34 mouse cellular contexts compared by ENCODE assay signal in genomic region chr1:190142584-190142983, GRCm38 (mm10). TPM values are rescaled to one million over a fixed set of nuclear protein-coding genes. Genes with fewer than 3 reads are reported as not detected.
DNase-seq lines count a peak whose midpoint lies in the region; ATAC-seq lines count a peak whose summit lies in the region.
"Had no signal": no experiment of that assay in that cellular context is flagged by ENCODE, and none has a peak within 500 bp of the region (broad histone marks: within the 10 kb centered on the region; RNA-seq: fewer than 3 reads in every experiment).

No protein-coding gene starts in this region.

- H3K9ac ChIP-seq in heart, embryonic 14.5 days (ENCODE audit: low read length), result 0 out of 2 replicates have a peak overlapping the region, but pooled peaks have one; percentile 8
- no peak overlapping the region for H3K9ac ChIP-seq in kidney, embryonic 14.5 days (ENCODE audit: low read depth, low read length)
- H3K9ac ChIP-seq in midbrain, embryonic 11.5 days (ENCODE audit: low read length), result no peak overlapping the region
- no peak overlapping the region for H3K9ac ChIP-seq in midbrain, embryonic 15.5 days
- H3K9ac ChIP-seq: embryonic facial prominence, embryonic 13.5 days; forebrain, embryonic 15.5 days; hindbrain, embryonic 15.5 days; intestine, embryonic 15.5 days; liver, embryonic 14.5 days; neural tube, embryonic 12.5 days had no signal

- H3K4me2 ChIP-seq in heart, embryonic 14.5 days (ENCODE audit: low read length), result no peak overlapping the region
- no peak overlapping the region for H3K4me2 ChIP-seq in kidney, embryonic 14.5 days (replicated peaks; ENCODE audit: low read depth, low read length)
- H3K4me2 ChIP-seq in midbrain, embryonic 11.5 days, result no peak overlapping the region
- no peak overlapping the region for H3K4me2 ChIP-seq in midbrain, embryonic 15.5 days
- H3K4me2 ChIP-seq: embryonic facial prominence, embryonic 13.5 days; forebrain, embryonic 15.5 days; hindbrain, embryonic 15.5 days; intestine, embryonic 15.5 days; neural tube, embryonic 12.5 days had no signal

- H3K4me3 ChIP-seq in heart, embryonic 14.5 days (ENCODE audit: control insufficient read depth in 1 of 2, insufficient read depth in 1 of 2, low read depth in 1 of 2, low read length in 2 of 2), result no peak overlapping the region
- H3K4me3 ChIP-seq in kidney, embryonic 14.5 days (ENCODE audit: low read length), result no peak overlapping the region
- no peak overlapping the region for H3K4me3 ChIP-seq in midbrain, embryonic 11.5 days (ENCODE audit: low read depth, low read length)
- no peak overlapping the region for H3K4me3 ChIP-seq in midbrain, embryonic 15.5 days
- H3K4me3 ChIP-seq: embryonic facial prominence, embryonic 13.5 days; forebrain, embryonic 10.5 days; forebrain, embryonic 15.5 days; heart, adult 2 months; hindbrain, embryonic 15.5 days; intestine, embryonic 15.5 days; myocyte; neural tube, embryonic 12.5 days had no signal

- intact Hi-C loops in heart, postnatal 25 days (cut with DNase I), result no loop called here

- no peak for ATAC-seq in heart, embryonic 14.5 days (ENCODE audit: insufficient number of reproducible peaks, insufficient read depth, low FRiP score, low read depth)
- ATAC-seq in kidney, embryonic 14.5 days (ENCODE audit: low FRiP score, low TSS enrichment), result 0 out of 2 replicates have a peak, but pooled peaks have one; percentile 53
- ATAC-seq in midbrain, embryonic 11.5 days (ENCODE audit: low FRiP score), result no peak
- no peak for ATAC-seq in midbrain, embryonic 15.5 days (replicated peaks)
- ATAC-seq: activated CD4-positive, CD25-positive, alpha-beta regulatory T cell, adult 4 months; forebrain, embryonic 15.5 days; intestine, embryonic 15.5 days had no signal

- H3K27me3 ChIP-seq in heart, embryonic 14.5 days (ENCODE audit: control insufficient read depth, insufficient read depth, low read length), result no peaks in the 10 kb centered on the region
- H3K27me3 ChIP-seq in kidney, embryonic 14.5 days (ENCODE audit: control insufficient read depth, insufficient read depth, low read length), result no peaks in the 10 kb centered on the region
- no peaks in the 10 kb centered on the region for H3K27me3 ChIP-seq in midbrain, embryonic 11.5 days (ENCODE audit: control insufficient read depth, insufficient read depth, low read length)
- H3K27me3 ChIP-seq in midbrain, embryonic 15.5 days (replicated peaks), result no peaks in the 10 kb centered on the region
- H3K27me3 ChIP-seq: embryonic facial prominence, embryonic 13.5 days; hindbrain, embryonic 15.5 days; intestine, embryonic 15.5 days; neural tube, embryonic 12.5 days had no signal

- 32% methylated on average over 4 of the region's 4 CpGs for WGBS in heart, embryonic 14.5 days
- WGBS in kidney, embryonic 14.5 days, result 14% methylated on average over 4 of the region's 4 CpGs
- whole genome bisulfite sequencing in midbrain, embryonic 11.5 days, result 40% methylated on average over 4 of the region's 4 CpGs
- WGBS in midbrain, embryonic 15.5 days, result 51% methylated on average over 4 of the region's 4 CpGs

- peaks cover 15 to 49% of the 10 kb centered on the region in 2 experiments for H3K4me1 ChIP-seq in heart, embryonic 14.5 days (ENCODE audit: control insufficient read depth in 2 of 2, insufficient read depth in 2 of 2, low read length in 2 of 2)
- H3K4me1 ChIP-seq in kidney, embryonic 14.5 days (ENCODE audit: control insufficient read depth, insufficient read depth, low read length), result peaks cover 3% of the 10 kb centered on the region; the same call in 1 of the 2 replicates
- peaks cover 24% of the 10 kb centered on the region for H3K4me1 ChIP-seq in midbrain, embryonic 11.5 days (ENCODE audit: control insufficient read depth, insufficient read depth, low read length)
- peaks cover 26% of the 10 kb centered on the region for H3K4me1 ChIP-seq in midbrain, embryonic 15.5 days
- H3K4me1 ChIP-seq: embryonic facial prominence, embryonic 13.5 days; intestine, embryonic 15.5 days had no signal

- peaks cover 71% of the 10 kb centered on the region for H3K36me3 ChIP-seq in heart, embryonic 14.5 days (ENCODE audit: control insufficient read depth, insufficient read depth, low read length)
- no peaks in the 10 kb centered on the region for H3K36me3 ChIP-seq in kidney, embryonic 14.5 days (ENCODE audit: control insufficient read depth, insufficient read depth, low read length)
- H3K36me3 ChIP-seq in midbrain, embryonic 11.5 days (ENCODE audit: control insufficient read depth, insufficient read depth, low read length), result no peaks in the 10 kb centered on the region
- H3K36me3 ChIP-seq in midbrain, embryonic 15.5 days (replicated peaks), result no peaks in the 10 kb centered on the region
- H3K36me3 ChIP-seq: embryonic facial prominence, embryonic 13.5 days; forebrain, embryonic 10.5 days; forebrain, embryonic 15.5 days; hindbrain, embryonic 15.5 days; intestine, embryonic 15.5 days had no signal

- H3K27ac ChIP-seq in heart, embryonic 14.5 days (replicated peaks in 1 of 2; ENCODE audit: control insufficient read depth in 1 of 2, insufficient read depth in 1 of 2, low read depth in 2 of 2, low read length in 2 of 2), result peak overlapping the region; percentile 65 to 94
- no peak overlapping the region for H3K27ac ChIP-seq in kidney, embryonic 14.5 days (ENCODE audit: low read depth, low read length)
- H3K27ac ChIP-seq in midbrain, embryonic 11.5 days (ENCODE audit: low read depth, low read length), result no peak overlapping the region
- H3K27ac ChIP-seq in midbrain, embryonic 15.5 days, result no peak overlapping the region
- H3K27ac ChIP-seq: embryonic facial prominence, embryonic 13.5 days; forebrain, embryonic 10.5 days; forebrain, embryonic 15.5 days; heart, adult 2 months; hindbrain, embryonic 15.5 days; intestine, embryonic 15.5 days; liver, embryonic 14.5 days; macrophage; neural tube, embryonic 12.5 days had no signal

- H3K9me3 ChIP-seq in heart, embryonic 14.5 days (ENCODE audit: control insufficient read depth, low read length), result no peaks in the 10 kb centered on the region
- no peaks in the 10 kb centered on the region for H3K9me3 ChIP-seq in kidney, embryonic 14.5 days (ENCODE audit: control insufficient read depth, low read length)
- H3K9me3 ChIP-seq in midbrain, embryonic 11.5 days (ENCODE audit: control insufficient read depth, low read length), result no peaks in the 10 kb centered on the region
- no peaks in the 10 kb centered on the region for H3K9me3 ChIP-seq in midbrain, embryonic 15.5 days
- H3K9me3 ChIP-seq: embryonic facial prominence, embryonic 13.5 days; forebrain, embryonic 10.5 days; forebrain, embryonic 15.5 days; hindbrain, embryonic 15.5 days; intestine, embryonic 15.5 days; neural tube, embryonic 12.5 days had no signal

- DNase-seq in heart, adult 11 months, result peak; percentile 85
- DNase-seq in heart, postnatal 25 days (ENCODE audit: low spot score), result no peak
- no peak for DNase-seq in heart, adult 8-10 months (ENCODE audit: low spot score)
- DNase-seq in kidney, postnatal 25 days, result no peak
- peak; percentile 79 for DNase-seq in midbrain, embryonic 11.5 days (ENCODE audit: low spot score, missing footprints)
- DNase-seq: adrenal gland, adult 2 months; adrenal gland, postnatal 36 days; cerebellum, adult 18-20 months; cerebellum, postnatal 10 days; gastrocnemius, postnatal 25 days; kidney, adult 8-10 months; kidney, postnatal 4 days; liver; lung, adult 2 months; lung, postnatal 10 days; right cerebral cortex, adult 18-20 months; spleen, adult 18-20 months; thymus, postnatal 14 days had no signal

RNA-seq across cellular contexts. Expression of gene Prox1, which starts 27.9 kb away (rescaled TPM):
- total RNA-seq in heart, postnatal 25 days (2021), result 10 to 100 TPM; 48.8 to 48.9 TPM
- 21.0 and 21.7 TPM in 2 replicates for polyA plus RNA-seq in heart, embryonic 14.5 days (2014; fragmentation: Nextera tagmentation; extraction: Ambion mirVana)
- 10 to 100 TPM; 42.2 to 58.7 (median 51.7) TPM for total RNA-seq in heart, adult 8-10 months (2022)
- 0.84 and 1.2 TPM in 2 replicates for polyA plus RNA-seq in kidney, embryonic 14.5 days (2014; fragmentation: Nextera tagmentation; extraction: Ambion mirVana)
- polyA plus RNA-seq in midbrain, embryonic 11.5 days (2014; fragmentation: Nextera tagmentation; extraction: Ambion mirVana), result 8.3 TPM in 2 replicates
- 11.1 and 14.1 TPM in 2 replicates for polyA plus RNA-seq in midbrain, embryonic 15.5 days (2015; fragmentation: Nextera tagmentation; extraction: Ambion mirVana)
- total RNA-seq: common myeloid progenitor, adult 5-6 weeks; megakaryocyte-erythroid progenitor cell, adult 5-6 weeks had no signal

Comparison
In these comparisons a context has a peak if more than half of its experiments do, and no peak if none do; other contexts are left out.
1. DNase-seq: peak in heart, adult 11 months (single experiment) and midbrain, embryonic 11.5 days (single experiment); none in heart, postnatal 25 days (single experiment), heart, adult 8-10 months (single experiment) and kidney, postnatal 25 days (0 of 2).
2. H3K27ac ChIP-seq: peak in heart, embryonic 14.5 days (2 of 2); none in kidney, embryonic 14.5 days (single experiment), midbrain, embryonic 11.5 days (single experiment) and midbrain, embryonic 15.5 days (single experiment).